Comparison of ENCODE assay signal across 22 mouse cellular contexts in genomic region chr1:174971895-174972294, GRCm38 (mm10). TPM values are rescaled to one million over a fixed set of nuclear protein-coding genes. Genes with fewer than 3 reads are reported as not detected.
A peak's percentile ranks its signal among the peaks of the same experiment; 100 is the strongest.
DNase-seq lines count a peak whose midpoint lies in the region; ATAC-seq and TF ChIP-seq lines count a peak whose summit lies in the region.
"Had no signal": no experiment of that assay in that cellular context is flagged by ENCODE, and none has a peak within 500 bp of the region (broad histone marks: within the 10 kb centered on the region; RNA-seq: fewer than 3 reads in every experiment).

No protein-coding gene starts in this region.

- no peaks in the 10 kb centered on the region for H3K36me3 ChIP-seq in kidney, embryonic 16.5 days (ENCODE audit: insufficient read depth, low read length)
- no peaks in the 10 kb centered on the region for H3K36me3 ChIP-seq in CH12.LX (replicated peaks in 1 of 2; ENCODE audit: control insufficient read depth in 1 of 2, insufficient read depth in 1 of 2, low read length in 1 of 2)
- no peaks in the 10 kb centered on the region for H3K36me3 ChIP-seq in embryonic facial prominence, embryonic 11.5 days (replicated peaks; ENCODE audit: control insufficient read depth, insufficient read depth, low read depth, low read length)
- H3K36me3 ChIP-seq in heart, embryonic 11.5 days (ENCODE audit: control insufficient read depth, insufficient read depth, low read length), result no peaks in the 10 kb centered on the region
- H3K36me3 ChIP-seq: forebrain, embryonic 15.5 days; hindbrain, embryonic 12.5 days; intestine, embryonic 15.5 days had no signal

- TF ChIP-seq CTCF in CH12.LX (conservative IDR thresholded peaks at IDR 0.05 in 1 of 2, IDR thresholded peaks at IDR 0.05 in 1 of 2; ENCODE audit: low read depth in 2 of 2, low read length in 2 of 2), result no peak

- H3K4me2 ChIP-seq in kidney, embryonic 16.5 days (replicated peaks; ENCODE audit: low read depth, low read length), result no peak overlapping the region
- no peak overlapping the region for H3K4me2 ChIP-seq in CH12.LX (ENCODE audit: insufficient read depth, low read depth, poor library complexity, severe bottlenecking)
- H3K4me2 ChIP-seq in embryonic facial prominence, embryonic 11.5 days (ENCODE audit: low read depth, low read length), result no peak overlapping the region
- H3K4me2 ChIP-seq in heart, embryonic 11.5 days, result no peak overlapping the region
- H3K4me2 ChIP-seq: forebrain, embryonic 15.5 days; hindbrain, embryonic 12.5 days; intestine, embryonic 15.5 days had no signal

- TF ChIP-seq RAD21 in CH12.LX (IDR thresholded peaks at IDR 0.05; ENCODE audit: low read depth, low read length), result no peak

- dilution Hi-C loops in CH12.LX (cut with MboI; ENCODE audit: extremely low pct_ligation_motif_present, extremely low pct_unique_long_range_greater_than_20kb, low sequenced_read_pairs), result no loop called here

- DNase-seq in kidney, adult 18-20 months, result no peak
- DNase-seq in CH12.LX (ENCODE audit: extremely low read depth), result peak; percentile 31
- peak; percentile 51 for DNase-seq in embryonic facial prominence, embryonic 11.5 days (ENCODE audit: low spot score)
- DNase-seq in mesoderm, embryonic 11.5 days (ENCODE audit: low read depth, low spot score), result peak; percentile 32
- no peak for DNase-seq in spleen, postnatal 4 days (ENCODE audit: low spot score in 2 of 2)
- DNase-seq in adrenal gland, postnatal 4 days (ENCODE audit: low spot score in 2 of 2), result no peak
- DNase-seq: adrenal gland, adult 8-10 months; cerebellum, adult 9-10 months; gastrocnemius, postnatal 25 days; kidney, postnatal 4 days; lung, adult 18-20 months; lung, postnatal 36 days; thymus, postnatal 36 days had no signal

- no peaks in the 10 kb centered on the region for H3K4me1 ChIP-seq in kidney, embryonic 16.5 days (ENCODE audit: insufficient read depth, low read length)
- peaks cover 0 to 8% of the 10 kb centered on the region in 2 experiments; a peak in 2 of 4 replicates for H3K4me1 ChIP-seq in CH12.LX (ENCODE audit: control insufficient read depth in 1 of 2, insufficient read depth in 2 of 2)
- H3K4me1 ChIP-seq in embryonic facial prominence, embryonic 11.5 days (ENCODE audit: control insufficient read depth, insufficient read depth, low read length), result no peaks in the 10 kb centered on the region
- no peaks in the 10 kb centered on the region for H3K4me1 ChIP-seq in heart, embryonic 11.5 days (ENCODE audit: control insufficient read depth, insufficient read depth, low read length)
- H3K4me1 ChIP-seq: forebrain, embryonic 15.5 days; intestine, embryonic 15.5 days had no signal

- no peak overlapping the region for H3K27ac ChIP-seq in kidney, embryonic 16.5 days (ENCODE audit: low read length)
- H3K27ac ChIP-seq in CH12.LX (ENCODE audit: insufficient read depth, low read depth), result no peak overlapping the region
- no peak overlapping the region for H3K27ac ChIP-seq in embryonic facial prominence, embryonic 11.5 days (replicated peaks; ENCODE audit: low read depth, low read length)
- H3K27ac ChIP-seq in heart, embryonic 11.5 days (ENCODE audit: low read depth, low read length), result no peak overlapping the region
- H3K27ac ChIP-seq: forebrain, embryonic 15.5 days; hindbrain, embryonic 12.5 days; intestine, embryonic 15.5 days had no signal

- TF ChIP-seq POLR2A in CH12.LX (IDR thresholded peaks at IDR 0.05; ENCODE audit: low read depth, low read length), result no peak

- ATAC-seq in kidney, embryonic 16.5 days (ENCODE audit: low FRiP score, low TSS enrichment), result peak; percentile 73; the same call in 1 of the 2 replicates
- ATAC-seq in embryonic facial prominence, embryonic 11.5 days (replicated peaks; ENCODE audit: insufficient number of reproducible peaks, low FRiP score, low TSS enrichment, low read depth), result peak; percentile 72
- no peak for ATAC-seq in heart, embryonic 11.5 days (replicated peaks; ENCODE audit: insufficient number of reproducible peaks, low FRiP score, low TSS enrichment)
- ATAC-seq: forebrain, embryonic 15.5 days; intestine, embryonic 15.5 days; Patski had no signal

- 44% methylated on average over 6 of the region's 6 CpGs for WGBS in kidney, embryonic 16.5 days
- WGBS in embryonic facial prominence, embryonic 11.5 days, result 39% methylated on average over 6 of the region's 6 CpGs
- 60% methylated on average over 6 of the region's 6 CpGs for WGBS in heart, embryonic 11.5 days (ENCODE audit: insufficient replicate concordance)

- TF ChIP-seq EP300 in CH12.LX (IDR thresholded peaks at IDR 0.05; ENCODE audit: low read length), result no peak

- H3K4me3 ChIP-seq in kidney, embryonic 16.5 days (ENCODE audit: low read length), result no peak overlapping the region
- no peak overlapping the region for H3K4me3 ChIP-seq in CH12.LX (replicated peaks in 1 of 3; ENCODE audit: low read depth in 2 of 3, low read length in 2 of 3, poor library complexity in 1 of 3)
- H3K4me3 ChIP-seq in embryonic facial prominence, embryonic 11.5 days (ENCODE audit: low read depth, low read length), result no peak overlapping the region
- no peak overlapping the region for H3K4me3 ChIP-seq in heart, embryonic 11.5 days (ENCODE audit: low read depth, low read length)
- H3K4me3 ChIP-seq: forebrain, embryonic 15.5 days; hindbrain, embryonic 12.5 days; intestine, embryonic 15.5 days had no signal

- H3K27me3 ChIP-seq in kidney, embryonic 16.5 days (ENCODE audit: insufficient read depth, low read length), result no peaks in the 10 kb centered on the region
- H3K27me3 ChIP-seq in CH12.LX (replicated peaks), result no peaks in the 10 kb centered on the region
- no peaks in the 10 kb centered on the region for H3K27me3 ChIP-seq in embryonic facial prominence, embryonic 11.5 days (ENCODE audit: control insufficient read depth, insufficient read depth, low read length)
- no peaks in the 10 kb centered on the region for H3K27me3 ChIP-seq in heart, embryonic 11.5 days (ENCODE audit: control insufficient read depth, insufficient read depth, low read length)
- H3K27me3 ChIP-seq: forebrain, embryonic 15.5 days; hindbrain, embryonic 12.5 days; intestine, embryonic 15.5 days; Patski had no signal

- H3K9ac ChIP-seq in kidney, embryonic 16.5 days (replicated peaks; ENCODE audit: low read length), result no peak overlapping the region
- H3K9ac ChIP-seq in CH12.LX (ENCODE audit: insufficient read depth, low read depth), result no peak overlapping the region
- H3K9ac ChIP-seq in embryonic facial prominence, embryonic 11.5 days (replicated peaks; ENCODE audit: low read length), result no peak overlapping the region
- H3K9ac ChIP-seq in heart, embryonic 11.5 days (ENCODE audit: low read depth, low read length), result no peak overlapping the region
- H3K9ac ChIP-seq: forebrain, embryonic 15.5 days; hindbrain, embryonic 12.5 days; intestine, embryonic 15.5 days had no signal

- no peaks in the 10 kb centered on the region for H3K9me3 ChIP-seq in kidney, embryonic 16.5 days (ENCODE audit: low read length)
- H3K9me3 ChIP-seq in CH12.LX (replicated peaks; ENCODE audit: low read length), result no peaks in the 10 kb centered on the region
- H3K9me3 ChIP-seq in embryonic facial prominence, embryonic 11.5 days (replicated peaks; ENCODE audit: control insufficient read depth, low read length), result no peaks in the 10 kb centered on the region
- H3K9me3 ChIP-seq in heart, embryonic 11.5 days (replicated peaks; ENCODE audit: control insufficient read depth, low read length), result no peaks in the 10 kb centered on the region
- H3K9me3 ChIP-seq: forebrain, embryonic 15.5 days; hindbrain, embryonic 12.5 days; intestine, embryonic 15.5 days had no signal

- H3K79me2 ChIP-seq in CH12.LX (replicated peaks; ENCODE audit: control insufficient read depth, extremely low read depth, insufficient read depth, poor library complexity, severe bottlenecking), result no peaks in the 10 kb centered on the region

- in situ Hi-C loops in CH12.LX (cut with MboI; ENCODE audit: low pct_ligation_motif_present, low pct_unique_long_range_greater_than_20kb, low sequenced_read_pairs), result no loop called here

TF ChIP-seq in CH12.LX, 34 proteins besides CTCF, POLR2A, EP300 and RAD21:
- no peak for TF ChIP-seq RCOR1 (conservative IDR thresholded peaks at IDR 0.05; ENCODE audit: low read depth, low read length)
- TF ChIP-seq ZMIZ1 (IDR thresholded peaks at IDR 0.05; ENCODE audit: low read depth, low read length), result no peak
- TF ChIP-seq IRF4 (IDR thresholded peaks at IDR 0.05; ENCODE audit: low read depth, low read length), result no peak
- no peak for TF ChIP-seq JUND (conservative IDR thresholded peaks at IDR 0.05; ENCODE audit: low read depth, low read length)

RNA-seq across cellular contexts. Expression of gene Grem2, which starts 50.3 kb away (rescaled TPM):
- polyA plus RNA-seq in kidney, embryonic 16.5 days (2015; fragmentation: Nextera tagmentation; extraction: Ambion mirVana), result 0.18 and 0.27 TPM in 2 replicates
- not detected in 2 replicates for total RNA-seq in CH12.LX (2012; rRNA removed)
- total RNA-seq in CH12.LX (2014; rRNA removed), result not detected in 2 replicates
- not detected in 2 replicates for polyA plus RNA-seq in CH12.LX (2012; ENCODE audit: insufficient read length, low read depth)
- polyA plus RNA-seq in embryonic facial prominence, embryonic 11.5 days (2014; fragmentation: Nextera tagmentation; extraction: Ambion mirVana), result 0.64 and 1.0 TPM in 2 replicates
- 0.18 and 0.19 TPM in 2 replicates for polyA plus RNA-seq in heart, embryonic 11.5 days (2014; fragmentation: Nextera tagmentation; extraction: Ambion mirVana)
- total RNA-seq in adrenal gland, postnatal 4 days (2021), result under 1 TPM; 0.48 to 0.90 TPM
- total RNA-seq: common myeloid progenitor, adult 5-6 weeks; megakaryocyte-erythroid progenitor cell, adult 5-6 weeks had no signal
- polyA plus RNA-seq: heart, postnatal 0 days; Patski had no signal

Comparison
In these comparisons a context has a peak if more than half of its experiments do, and no peak if none do; other contexts are left out.
1. DNase-seq: peak in CH12.LX (single experiment), embryonic facial prominence, embryonic 11.5 days (single experiment) and mesoderm, embryonic 11.5 days (single experiment); none in kidney, adult 18-20 months (single experiment), spleen, postnatal 4 days (0 of 2) and adrenal gland, postnatal 4 days (0 of 2).